Mouse (Mus musculus): ENCODE data around the gene Sgo1.

DNA sequence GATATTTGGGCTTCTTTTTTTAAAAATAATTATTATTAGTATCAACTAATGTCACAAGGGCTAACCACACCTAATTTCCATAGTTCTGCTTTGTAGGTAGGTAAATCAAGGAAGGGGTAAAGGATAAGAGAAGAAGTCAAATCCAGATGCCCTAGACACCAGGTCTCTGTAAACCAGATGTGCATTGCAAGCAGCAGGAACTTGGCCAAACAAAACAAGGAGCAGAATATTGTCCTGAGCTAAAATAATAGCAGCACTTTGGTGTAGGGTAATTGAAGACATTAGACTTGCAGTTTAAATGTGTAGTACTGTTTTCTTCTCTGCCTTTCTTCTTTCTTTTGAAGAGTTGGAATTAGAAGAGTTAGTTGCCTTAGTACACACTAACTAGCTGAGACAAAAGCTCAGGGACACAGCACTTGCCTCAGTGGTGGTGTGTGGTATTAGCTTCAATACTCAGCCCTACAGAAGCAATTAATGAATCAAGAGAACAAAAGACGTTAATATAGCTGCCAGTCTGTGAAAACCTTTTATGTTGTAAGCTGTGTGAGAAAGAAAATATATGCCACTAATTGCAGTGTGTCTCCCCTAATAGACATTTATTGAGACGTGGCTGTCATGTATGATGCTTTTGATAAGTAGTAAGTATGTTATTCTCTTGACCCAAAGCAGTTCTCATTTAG is 24.3 kb downstream of the Sgo1 start:
- TF ChIP-seq ZC3H11A (IDR thresholded peaks at IDR 0.05; ENCODE audit: low read depth, low read length), result no peak
- no peak for TF ChIP-seq CTCF (IDR thresholded peaks at IDR 0.05 in 2 of 3, conservative IDR thresholded peaks at IDR 0.05 in 1 of 3; ENCODE audit: control insufficient read depth in 1 of 3, insufficient read depth in 1 of 3, low read depth in 2 of 3, low read length in 3 of 3, poor library complexity in 1 of 3, severe bottlenecking in 1 of 3)
- no peak for TF ChIP-seq EP300 (IDR thresholded peaks at IDR 0.05; ENCODE audit: low read depth in 1 of 2, low read length in 2 of 2)
- TF ChIP-seq ELF1 (IDR thresholded peaks at IDR 0.05; ENCODE audit: low read depth, low read length), result no peak
- no peak for TF ChIP-seq MAFK (IDR thresholded peaks at IDR 0.05; ENCODE audit: borderline replicate concordance, low read depth, low read length)
- no peak for TF ChIP-seq POLR2AphosphoS2 (IDR thresholded peaks at IDR 0.05; ENCODE audit: low read length)
- no peak for TF ChIP-seq E2F4 (IDR thresholded peaks at IDR 0.05; ENCODE audit: borderline replicate concordance, low read depth, low read length)
- TF ChIP-seq HCFC1 (IDR thresholded peaks at IDR 0.05; ENCODE audit: low read depth, low read length), result no peak
- TF ChIP-seq NELFE (IDR thresholded peaks at IDR 0.05; ENCODE audit: low read depth, low read length), result no peak
- no peak for TF ChIP-seq USF1 (IDR thresholded peaks at IDR 0.05; ENCODE audit: low read depth, low read length)
